Mouse (Mus musculus): ENCODE measurements at regions not wholly inside any gene's neighbourhood (a gene's known extent, or its start where the extent isn't known, plus 50 kb on each side); places are given as distances from the start of the nearest gene placed in this dataset.
A peak's percentile ranks its signal among the peaks of the same experiment; 100 is the strongest.

- DNase-seq, result no peak
Measured at GRCm38 (mm10) chr2:51013090-51013489, 135.8 kb downstream of the Rnd3 start.

GRCm38 (mm10) chr2:51008251-51008533, 140.7 kb downstream of the Rnd3 start:
- no peak for DNase-seq

DNA sequence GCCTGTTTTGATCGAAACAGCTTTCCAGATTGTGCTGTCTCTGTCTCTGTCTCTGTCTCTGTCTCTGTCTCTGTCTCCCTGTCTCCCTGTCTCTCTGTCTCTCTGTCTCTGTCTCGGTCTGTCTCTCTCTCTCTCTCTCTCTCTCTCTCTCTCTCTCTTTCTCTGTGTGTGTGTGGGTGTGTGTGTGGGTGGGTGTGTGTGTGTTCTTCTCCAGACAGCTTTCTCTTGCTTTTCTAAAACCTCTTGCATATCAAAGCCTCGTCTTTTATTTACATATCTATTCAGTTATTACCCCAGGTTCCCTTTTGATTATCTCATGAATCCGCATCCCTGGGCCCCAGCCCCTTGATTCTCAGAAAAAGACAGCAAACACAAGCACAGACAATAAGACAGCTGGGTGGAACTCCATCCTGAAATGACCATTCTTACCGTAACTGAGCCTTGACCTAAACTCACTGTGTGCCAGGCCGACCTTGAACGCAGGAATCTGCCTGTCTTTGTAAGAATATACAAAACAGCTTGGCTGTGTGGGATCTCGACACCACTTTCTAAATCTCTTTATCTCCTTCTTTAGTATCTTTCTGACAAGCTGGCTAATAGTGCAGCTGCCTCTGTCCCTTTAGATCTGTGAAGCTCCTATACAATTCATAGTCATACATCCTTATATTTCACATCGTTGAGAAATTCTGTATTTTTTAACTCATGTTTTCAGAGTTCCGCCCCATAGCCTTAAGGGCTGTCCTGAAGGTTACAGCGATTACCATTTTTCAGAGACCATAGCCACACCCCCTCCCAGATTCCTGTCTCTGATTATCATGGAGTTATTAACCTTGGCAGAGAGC, 141.3 kb downstream of the Rnd3 start:
- DNase-seq, result no peak

- no peak for DNase-seq
Measured at GRCm38 (mm10) chr2:51006818-51007217, 142.1 kb downstream of the Rnd3 start.

DNA sequence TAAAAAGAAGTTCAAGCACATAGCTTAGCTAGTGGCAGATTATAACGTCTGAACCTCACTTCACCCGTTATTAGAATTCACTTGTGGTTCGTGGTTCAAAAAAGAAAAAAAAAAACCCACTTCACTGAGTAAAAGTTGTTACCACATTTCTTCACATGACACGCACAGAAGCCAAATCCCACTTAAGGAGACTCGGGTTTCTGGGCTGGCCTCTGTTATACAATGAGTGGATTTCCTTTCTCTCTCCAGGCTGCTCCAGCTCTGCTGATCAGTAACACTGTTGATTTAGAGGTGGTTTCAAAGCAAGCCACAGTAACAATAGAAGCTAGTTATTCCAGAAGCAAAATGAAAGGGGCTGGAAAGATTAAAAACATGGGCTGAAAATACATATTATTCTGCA, 147.4 kb downstream of the Rnd3 start:
- DNase-seq, result no peak

DNA sequence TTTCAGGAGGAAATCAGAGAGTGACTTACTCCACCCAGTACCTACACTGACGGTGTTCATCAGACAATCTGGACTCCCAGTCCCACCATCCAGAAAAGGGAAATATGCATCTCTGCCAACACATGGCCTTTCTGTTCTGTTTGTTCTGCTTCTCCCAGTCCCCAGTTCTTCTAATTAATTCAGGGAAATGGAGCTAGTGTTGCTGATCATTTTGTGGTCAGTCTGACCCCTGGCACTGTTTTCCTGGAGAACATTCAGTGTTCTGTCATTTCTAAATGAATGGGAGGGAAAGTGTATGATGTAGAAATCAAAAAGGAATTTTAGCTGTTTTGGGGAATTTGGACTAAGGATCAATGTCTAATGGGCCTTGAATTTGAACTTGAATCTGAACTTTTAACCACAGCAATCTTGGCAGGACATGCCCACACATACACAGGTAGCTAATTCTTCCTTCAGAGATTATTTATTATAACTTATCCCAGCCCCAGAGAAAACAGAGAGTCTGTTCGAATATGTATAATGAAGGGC, 165.0 kb downstream of the Rnd3 start:
- DNase-seq, result no peak

GRCm38 (mm10) chr2:50982571-50982970, 166.3 kb downstream of the Rnd3 start:
- DNase-seq, result no peak

- DNase-seq, result no peak
Measured at GRCm38 (mm10) chr2:50978356-50978755, 170.6 kb downstream of the Rnd3 start.

- DNase-seq, result peak; percentile 18 to 31
Measured at GRCm38 (mm10) chr2:50971131-50971825, 177.6 kb downstream of the Rnd3 start.

- no peak for DNase-seq
Measured at GRCm38 (mm10) chr2:50968382-50968781, 180.5 kb downstream of the Rnd3 start.

GRCm38 (mm10) chr2:50967826-50968225, 181.1 kb downstream of the Rnd3 start:
- no peak for DNase-seq

DNA sequence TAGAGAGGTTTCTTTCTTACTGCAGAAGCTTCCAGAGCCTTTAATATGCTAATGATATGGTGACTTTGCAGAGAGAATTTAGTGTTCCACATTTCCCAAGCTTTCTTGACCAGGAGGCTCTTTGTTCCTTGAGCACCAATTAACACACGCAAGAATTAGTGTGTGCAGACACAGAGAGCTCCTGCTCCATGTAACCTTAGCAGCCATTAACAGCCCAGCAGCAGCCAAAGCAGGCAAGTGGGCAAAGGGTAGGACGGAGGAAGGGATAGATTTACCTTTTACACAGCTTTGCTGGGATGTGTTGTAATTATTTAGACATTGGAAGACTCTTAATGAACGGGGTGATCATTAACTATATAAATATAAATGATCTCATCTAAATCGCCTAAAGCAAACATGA, 181.8 kb downstream of the Rnd3 start:
- no peak for DNase-seq

DNA sequence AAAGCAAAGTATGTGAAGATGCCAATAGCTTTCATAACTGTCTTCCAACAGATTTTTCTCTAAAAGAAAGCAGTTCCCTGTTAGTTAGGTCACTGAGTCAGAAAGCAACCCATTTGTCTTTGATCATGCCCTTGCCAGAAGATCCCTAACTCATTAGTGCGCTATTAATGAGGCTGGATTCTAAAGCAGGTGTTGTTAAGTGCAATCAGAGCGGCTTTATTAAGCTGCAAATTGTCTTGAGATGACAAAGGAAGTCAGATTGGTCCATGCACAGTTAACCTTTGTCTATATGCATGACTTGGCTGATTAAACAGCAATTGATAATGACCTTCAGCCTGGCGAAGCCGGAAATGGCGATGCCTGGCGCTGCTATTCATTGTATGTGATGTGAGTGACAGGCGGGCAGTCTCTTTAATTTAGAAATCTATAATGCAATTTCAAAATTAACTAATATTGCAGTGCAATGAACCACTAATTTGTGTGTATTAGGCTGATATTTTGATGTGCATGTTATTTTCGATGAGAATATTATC, 183.4 kb downstream of the Rnd3 start:
- no peak for DNase-seq

GRCm38 (mm10) chr2:50964062-50964461, 184.8 kb downstream of the Rnd3 start:
- DNase-seq, result peak in 1 of 2 experiments; percentile 13

DNA sequence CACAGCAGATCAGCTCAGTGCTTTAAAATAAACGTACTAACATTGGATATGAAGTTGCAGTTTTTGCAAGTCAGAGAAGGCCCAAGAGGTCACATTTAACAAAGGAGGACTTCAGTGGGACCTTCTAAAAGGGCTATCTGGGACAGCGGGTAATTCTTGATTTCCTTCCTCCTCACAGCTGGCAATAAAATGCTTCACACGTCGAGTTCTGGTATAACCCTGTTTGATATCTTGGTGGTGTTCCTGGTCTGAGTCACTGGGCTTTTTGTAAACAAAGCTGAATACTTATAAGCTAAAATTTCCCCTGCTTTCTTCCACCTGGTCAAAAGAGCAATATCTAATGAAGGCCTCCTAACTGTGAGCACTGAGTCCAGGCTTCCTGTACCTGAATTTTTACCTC, 187.9 kb downstream of the Rnd3 start:
- no peak for DNase-seq

- no peak for DNase-seq
Measured at GRCm38 (mm10) chr2:50959323-50959722, 189.6 kb downstream of the Rnd3 start.

GRCm38 (mm10) chr2:50954361-50955066, 194.4 kb downstream of the Rnd3 start:
- no peak for DNase-seq

DNA sequence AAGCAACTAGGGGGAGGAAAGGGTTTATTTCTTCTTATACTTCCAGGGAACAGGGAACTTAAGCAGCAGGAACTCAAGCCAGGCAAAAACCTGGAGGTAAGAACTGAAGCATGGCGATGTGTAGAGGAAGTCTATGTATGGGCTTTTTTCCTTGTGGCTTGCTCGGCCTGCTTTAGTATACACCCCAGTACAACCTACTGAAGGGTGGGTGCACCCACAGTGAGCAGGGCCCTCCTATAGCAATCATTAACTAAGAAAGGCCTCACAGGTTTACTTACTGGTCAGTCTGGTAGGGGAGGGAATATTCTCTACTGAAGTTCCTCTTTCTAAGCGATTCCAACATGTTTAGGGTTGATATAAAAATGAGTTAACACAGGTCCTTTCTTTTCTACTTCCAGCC, 197.9 kb downstream of the Rnd3 start:
- peak in 1 of 2 experiments; percentile 14 for DNase-seq

GRCm38 (mm10) chr2:50949717-50950116, 199.2 kb downstream of the Rnd3 start:
- DNase-seq, result no peak

- DNase-seq, result no peak
Measured at GRCm38 (mm10) chr2:50945526-50945925, 203.4 kb downstream of the Rnd3 start.

GRCm38 (mm10) chr2:50943180-50943579, 205.7 kb downstream of the Rnd3 start:
- DNase-seq, result peak; percentile 22 to 41

DNA sequence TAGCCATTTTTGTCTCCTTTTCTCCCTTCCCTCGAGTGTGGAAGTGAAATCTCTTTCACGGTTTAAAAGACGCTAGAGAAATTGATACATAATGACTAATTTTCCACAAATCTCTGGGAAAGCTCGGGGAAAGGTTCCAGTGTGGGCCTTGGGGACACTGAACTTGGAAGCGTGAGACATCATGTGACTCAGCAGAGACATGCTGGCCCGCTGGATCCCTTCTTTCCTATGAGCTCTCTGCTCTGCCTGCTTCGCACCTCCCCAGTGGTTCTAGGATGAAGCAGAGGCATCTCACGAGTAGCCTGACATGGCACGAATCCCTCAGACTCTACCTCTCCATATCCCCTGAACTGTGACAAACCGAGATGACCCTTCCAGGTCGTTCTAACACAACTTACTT, 206.2 kb downstream of the Rnd3 start:
- DNase-seq, result no peak

GRCm38 (mm10) chr2:50932936-50933335, 216.0 kb downstream of the Rnd3 start:
- no peak for DNase-seq

Data from kidney, postnatal 4 days (tissue).